Mouse (Mus musculus) neural tube, embryonic 14.5 days (tissue): ENCODE data around the gene Hmgb1. TPM values are rescaled to one million over a fixed set of nuclear protein-coding genes. Genes with fewer than 3 reads are reported as not detected.

Source experiments
- ATAC-seq: fragments of 200-750 bp; cut with Nextera tagmentation; 2 replicates; pipeline ENCODE4 v1.8.0; 2017; ENCODE audit warnings: low read depth, mild to moderate bottlenecking, moderate TSS enrichment, moderate library complexity
- H3K27ac ChIP-seq: fragments of 300-500 bp; sonication (generic); 2 replicates; pipeline ENCODE4 v1.5.1; 2014; ENCODE audit warnings: low read depth, mild to moderate bottlenecking, control low read depth, low read length, moderate library complexity, mixed read lengths
- H3K27me3 ChIP-seq: fragments of 300-500 bp; sonication (generic); 2 replicates; pipeline ENCODE4 v1.6.1; 2014; ENCODE audit warnings: low read length; ENCODE audit not compliant: control insufficient read depth, insufficient read depth
- H3K36me3 ChIP-seq: fragments of 300-500 bp; sonication (generic); 2 replicates; pipeline ENCODE4 v1.6.1; 2014; ENCODE audit warnings: low read length, mixed read lengths; ENCODE audit not compliant: control insufficient read depth, insufficient read depth
- H3K4me1 ChIP-seq: fragments of 300-500 bp; sonication (generic); 2 replicates; pipeline ENCODE4 v1.6.1; 2014; ENCODE audit warnings: low read length; ENCODE audit not compliant: control insufficient read depth, insufficient read depth
- H3K4me2 ChIP-seq: fragments of 300-500 bp; sonication (generic); 2 replicates; pipeline ENCODE4 v1.6.1; 2014; ENCODE audit warnings: mild to moderate bottlenecking, low read depth, low read length, control low read depth
- H3K4me3 ChIP-seq: fragments of 300-500 bp; sonication (generic); 2 replicates; pipeline ENCODE4 v1.5.1; 2014; ENCODE audit warnings: low read depth, low read length, control low read depth, mixed read lengths
- H3K9ac ChIP-seq: fragments of 300-500 bp; sonication (generic); replicated peaks from 2 replicates; pipeline ENCODE4 v1.6.1; 2014; ENCODE audit warnings: low read depth, mild to moderate bottlenecking, control low read depth, low read length, mixed read lengths
- H3K9me3 ChIP-seq: fragments of 300-500 bp; sonication (generic); 2 replicates; pipeline ENCODE4 v1.6.1; 2016; ENCODE audit warnings: low read length; ENCODE audit not compliant: control insufficient read depth
- WGBS: fragments of 180-500 bp; shearing (Covaris S2); extraction: QIAGEN DNeasy Blood & Tissue Kit; methylation state at CpG from one replicate; pipeline ENCODE4 v1.1.7; 2014; 5-methylcytosine and 5-hydroxymethylcytosine counted together
- polyA plus RNA-seq: library from polyadenylated mRNA; unstranded; fragments of >200 nt; fragmentation: Nextera tagmentation; extraction: Ambion mirVana; gene quantifications from 2 replicates; pipeline ENCODE4 v1.2.1, GENCODE M21; 2014

Hmgb1 gene
- polyA plus RNA-seq, 1 experiment from 2014 or later, result 766 TPM

GRCm38 (mm10) chr5:149202941-149203340, 18.7 kb upstream of the Hmgb1 start:
- H3K4me2 ChIP-seq, result no peak overlapping the region
- H3K9ac ChIP-seq, result no peak overlapping the region
- no peak overlapping the region for H3K27ac ChIP-seq
- no peaks in the 10 kb centered on the region for H3K4me1 ChIP-seq
- WGBS, result 90% methylated on average over 5 of the region's 5 CpGs
- no peaks in the 10 kb centered on the region for H3K9me3 ChIP-seq
- no peaks in the 10 kb centered on the region for H3K27me3 ChIP-seq
- ATAC-seq, result no peak
- peaks cover 42% of the 10 kb centered on the region for H3K36me3 ChIP-seq
- H3K4me3 ChIP-seq, result no peak overlapping the region

DNA sequence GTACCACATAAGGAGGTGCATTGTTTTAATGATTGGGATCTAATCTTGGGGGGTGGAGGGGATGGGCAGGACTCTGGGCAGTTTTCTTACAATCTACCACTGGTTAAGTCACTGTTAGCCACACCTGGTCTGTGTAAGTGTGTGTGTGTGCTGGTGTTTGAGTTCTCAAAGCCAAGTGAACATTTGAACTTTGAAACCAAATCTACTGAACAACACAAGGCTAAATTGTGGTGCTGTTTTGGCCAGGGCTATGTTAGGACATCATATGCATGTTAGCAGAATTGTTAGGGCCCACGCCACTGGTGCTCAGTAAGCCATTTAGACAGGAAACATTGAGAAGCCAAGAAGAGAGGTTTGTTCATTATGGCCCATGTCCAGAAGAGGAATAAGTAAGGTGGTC, 14.5 kb upstream of the Hmgb1 start:
- Histone ChIP-seq H3K4me3 (no peak overlapping the region), H3K4me1 (peaks cover 14% of the 10 kb centered on the region; the same call in 1 of the 2 replicates), H3K27me3 (no peaks in the 10 kb centered on the region), H3K9ac (no peak overlapping the region), H3K36me3 (peaks cover 37% of the 10 kb centered on the region), H3K9me3 (no peaks in the 10 kb centered on the region), H3K4me2 (no peak overlapping the region), H3K27ac (no peak overlapping the region)
- 87% methylated on average over 1 of the region's 1 CpGs for WGBS
- ATAC-seq, result no peak

DNA sequence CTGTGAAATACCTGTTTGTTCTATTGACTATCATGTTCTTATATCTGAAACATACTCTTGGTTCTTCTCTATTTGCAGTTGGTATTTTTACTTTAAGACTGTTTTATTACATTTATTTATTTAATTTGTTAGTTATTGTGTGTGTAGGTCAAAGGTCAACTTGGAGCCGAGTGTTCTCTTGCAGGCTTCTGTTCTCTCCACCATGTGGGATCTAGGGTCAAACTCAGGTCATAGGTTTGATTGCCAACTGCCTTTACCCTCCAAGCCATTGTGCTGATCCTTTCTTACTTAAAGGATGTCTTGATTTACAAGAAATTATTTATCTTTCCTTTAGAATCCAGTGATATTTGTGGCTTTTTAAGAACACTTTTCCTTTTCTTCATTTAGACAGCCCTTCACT, 12.3 kb upstream of the Hmgb1 start:
- Histone ChIP-seq H3K4me1 (peaks cover 14% of the 10 kb centered on the region; the same call in 1 of the 2 replicates), H3K27ac (no peak overlapping the region), H3K9me3 (no peaks in the 10 kb centered on the region), H3K4me2 (no peak overlapping the region), H3K27me3 (no peaks in the 10 kb centered on the region), H3K4me3 (no peak overlapping the region), H3K9ac (no peak overlapping the region), H3K36me3 (peaks cover 37% of the 10 kb centered on the region)
- 3% methylated on average over 1 of the region's 1 CpGs for WGBS
- ATAC-seq, result no peak

DNA sequence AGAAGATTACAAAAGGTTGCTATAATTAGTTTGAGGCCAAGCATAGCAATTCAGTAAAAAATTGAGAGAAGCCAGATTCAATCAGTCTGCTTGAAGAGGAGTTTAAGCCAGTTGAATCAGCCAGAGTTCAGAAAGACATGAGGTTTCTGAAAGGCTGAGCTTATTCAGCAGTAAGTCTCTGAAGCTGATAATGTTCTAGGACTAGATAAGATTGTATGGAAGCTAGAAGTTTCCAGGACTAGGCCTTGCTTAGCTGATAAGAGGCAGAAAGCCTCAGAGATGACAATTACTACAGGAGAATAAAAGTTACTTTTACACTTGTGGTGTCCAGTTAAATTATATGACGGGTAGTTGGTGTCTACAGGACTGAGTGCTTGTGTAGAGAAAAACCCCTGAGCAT, 5.9 kb upstream of the Hmgb1 start:
- Histone ChIP-seq H3K4me2 (no peak overlapping the region), H3K27ac (no peak overlapping the region), H3K27me3 (no peaks in the 10 kb centered on the region), H3K9me3 (no peaks in the 10 kb centered on the region), H3K4me1 (peaks cover 2% of the 10 kb centered on the region; the same call in 1 of the 2 replicates), H3K36me3 (peaks cover 43% of the 10 kb centered on the region), H3K9ac (no peak overlapping the region), H3K4me3 (no peak overlapping the region)
- ATAC-seq, result no peak
- 87% methylated on average over 1 of the region's 1 CpGs for WGBS

DNA sequence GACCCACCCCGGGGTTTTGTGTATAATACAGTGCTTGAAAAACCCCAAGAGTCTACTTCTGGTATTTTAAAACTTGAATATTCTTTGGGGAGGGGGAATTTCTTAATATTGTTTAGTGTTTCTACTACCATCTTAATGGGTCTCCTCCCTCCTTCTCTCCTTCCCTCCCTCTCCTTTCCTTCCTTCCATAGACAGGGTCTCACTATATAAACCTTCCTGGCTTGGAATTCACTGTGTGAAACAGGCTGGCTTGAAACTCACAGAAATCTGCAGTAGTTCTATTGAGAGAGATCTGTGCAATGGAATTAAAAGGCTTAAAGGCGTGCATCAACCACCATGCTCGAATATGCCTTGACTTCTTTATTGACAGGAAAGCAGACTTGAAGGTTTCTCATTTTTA, 1.5 kb upstream of the Hmgb1 start:
- Histone ChIP-seq H3K27me3 (no peaks in the 10 kb centered on the region), H3K4me3 (peak overlapping the region; percentile 69; the same call in 1 of the 2 replicates), H3K36me3 (peaks cover 13% of the 10 kb centered on the region), H3K4me2 (peak overlapping the region; percentile 56), H3K4me1 (peaks cover 2% of the 10 kb centered on the region; the same call in 1 of the 2 replicates), H3K27ac (no peak overlapping the region), H3K9ac (no peak overlapping the region), H3K9me3 (no peaks in the 10 kb centered on the region)
- no peak for ATAC-seq
- WGBS, result 78% methylated on average over 3 of the region's 3 CpGs

DNA sequence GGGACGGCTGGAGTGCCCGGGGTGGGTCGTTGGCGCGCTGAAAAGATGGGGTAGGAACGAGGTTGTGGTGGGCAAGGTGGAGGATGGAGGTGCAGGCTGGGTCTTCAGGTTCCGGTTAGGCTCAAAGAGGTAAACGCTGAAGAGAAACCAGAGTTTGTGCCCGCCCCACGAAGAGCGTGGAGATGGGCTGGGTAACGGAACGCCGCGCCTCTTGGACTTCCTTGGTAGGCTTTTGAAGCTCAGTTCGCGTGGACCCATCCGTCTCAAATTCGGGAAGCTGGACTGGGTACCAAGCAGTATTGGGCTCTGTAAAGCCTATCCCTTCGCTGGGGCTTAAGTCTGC, 526 bp upstream of the Hmgb1 start:
- Histone ChIP-seq H3K9ac (peak overlapping the region; percentile 69), H3K4me1 (peaks cover 2% of the 10 kb centered on the region; the same call in 1 of the 2 replicates), H3K4me3 (peak overlapping the region; percentile 69), H3K9me3 (no peaks in the 10 kb centered on the region), H3K27ac (peak overlapping the region; percentile 86), H3K4me2 (peak overlapping the region; percentile 56), H3K36me3 (peaks cover 4% of the 10 kb centered on the region; the same call in 1 of the 2 replicates), H3K27me3 (no peaks in the 10 kb centered on the region)
- under 1% methylated on average over 20 of the region's 20 CpGs for WGBS
- ATAC-seq, result no peak

DNA sequence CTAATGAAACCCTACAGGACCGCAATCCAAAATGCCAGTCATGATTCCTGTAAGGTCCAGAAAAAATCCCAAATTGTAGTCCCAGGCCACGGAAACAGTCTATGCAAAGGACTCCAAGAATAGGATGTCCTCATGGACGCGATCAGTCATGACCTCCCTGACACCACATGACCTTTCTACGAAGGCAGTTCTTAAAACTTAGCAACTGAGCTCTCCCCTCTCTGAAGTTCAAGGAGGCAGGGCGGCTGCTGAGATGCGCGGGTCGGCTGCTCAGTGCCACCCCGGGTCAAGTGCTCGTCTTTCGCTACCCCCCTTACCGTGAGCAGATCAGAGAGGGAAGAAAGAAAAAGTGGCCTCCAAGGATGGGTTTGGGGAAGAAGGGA, 577 bp downstream of the Hmgb1 start:
- ATAC-seq, result peak; percentile 61
- no peaks in the 10 kb centered on the region for H3K9me3 ChIP-seq
- WGBS, result under 1% methylated on average over 13 of the region's 13 CpGs
- H3K4me1 ChIP-seq, result peaks cover 2% of the 10 kb centered on the region; the same call in 1 of the 2 replicates
- peak overlapping the region; percentile 96 for H3K27ac ChIP-seq
- no peaks in the 10 kb centered on the region for H3K27me3 ChIP-seq
- peak overlapping the region; percentile 61 for H3K4me3 ChIP-seq
- H3K9ac ChIP-seq, result peak overlapping the region; percentile 78
- H3K4me2 ChIP-seq, result peak overlapping the region; percentile 53
- no peaks in the 10 kb centered on the region for H3K36me3 ChIP-seq

- H3K27ac ChIP-seq, result no peak overlapping the region
- H3K36me3 ChIP-seq, result no peaks in the 10 kb centered on the region
- H3K27me3 ChIP-seq, result no peaks in the 10 kb centered on the region
- WGBS, result 33% methylated on average over 1 of the region's 1 CpGs
- H3K9me3 ChIP-seq, result no peaks in the 10 kb centered on the region
- H3K9ac ChIP-seq, result no peak overlapping the region; the same call in 1 of the 2 replicates
- peak overlapping the region; percentile 53 for H3K4me2 ChIP-seq
- peak overlapping the region; percentile 61 for H3K4me3 ChIP-seq
- ATAC-seq, result no peak
- H3K4me1 ChIP-seq, result peaks cover 2% of the 10 kb centered on the region; the same call in 1 of the 2 replicates
Measured at GRCm38 (mm10) chr5:149183122-149183521, 1.2 kb downstream of the Hmgb1 start.

DNA sequence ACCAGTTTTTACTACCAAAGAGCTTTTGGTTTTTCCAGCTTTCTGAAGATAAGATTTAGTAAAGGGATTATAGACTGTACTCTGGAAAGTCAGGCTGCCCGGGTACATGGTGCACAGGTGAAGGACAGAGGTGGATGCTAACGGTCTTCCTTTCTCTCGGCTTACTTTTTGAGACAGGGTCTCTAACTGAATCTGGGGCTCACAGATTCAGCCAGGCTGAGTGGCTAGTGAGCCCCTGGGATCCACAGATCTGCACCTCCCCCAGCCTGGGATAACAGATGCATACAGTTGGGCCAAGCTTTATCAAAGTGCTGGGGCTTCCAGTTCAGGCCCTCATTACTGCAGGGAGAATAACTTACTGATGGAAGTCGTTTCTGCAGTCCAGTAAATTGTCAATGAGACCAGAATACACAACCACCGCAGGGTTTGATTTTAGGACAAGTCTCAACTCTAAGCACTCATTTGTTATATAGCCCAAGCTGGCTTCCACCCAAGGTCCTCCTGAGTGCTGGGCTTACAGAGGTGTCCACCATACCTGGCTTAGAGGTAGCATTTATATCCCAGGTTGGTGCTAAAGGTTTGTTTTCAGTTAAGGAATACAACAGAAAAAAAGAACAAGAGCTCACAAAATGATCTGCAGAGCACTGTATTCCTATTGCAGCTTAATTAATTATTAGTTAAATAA, 2.0 kb downstream of the Hmgb1 start:
- H3K9me3 ChIP-seq, result no peaks in the 10 kb centered on the region
- H3K4me2 ChIP-seq, result no peak overlapping the region
- ATAC-seq, result no peak
- no peak overlapping the region for H3K9ac ChIP-seq
- peaks cover 2% of the 10 kb centered on the region; the same call in 1 of the 2 replicates for H3K4me1 ChIP-seq
- 82% methylated on average over 5 of the region's 5 CpGs for WGBS
- no peak overlapping the region for H3K27ac ChIP-seq
- H3K36me3 ChIP-seq, result no peaks in the 10 kb centered on the region
- no peak overlapping the region for H3K4me3 ChIP-seq
- H3K27me3 ChIP-seq, result no peaks in the 10 kb centered on the region
